14 mouse cellular contexts compared by ENCODE assay signal in genomic region chr2:9155604-9156003, GRCm38 (mm10).
"Had no signal": no experiment of that assay in that cellular context is flagged by ENCODE, and none has a peak within 500 bp of the region (broad histone marks: within the 10 kb centered on the region; RNA-seq: fewer than 3 reads in every experiment).

No protein-coding gene starts in this region.

- DNase-seq: lung, adult 18-20 months; lung, embryonic 14.5 days; lung, postnatal 10 days; lung, postnatal 4 days; midbrain, embryonic 14.5 days; retina, postnatal 1 day; right cerebral cortex, adult 18-20 months; right cerebral cortex, postnatal 25 days; right cerebral cortex, postnatal 4 days; spleen, adult 18-20 months; thymus, adult 18-20 months; thymus, postnatal 14 days; thymus, postnatal 36 days had no signal

- ATAC-seq: midbrain, embryonic 16.5 days had no signal
